Mouse (Mus musculus): Measurements from ENCODE around the gene Cmtm2b.
A peak's percentile ranks its signal among the peaks of the same experiment; 100 is the strongest.

The Cmtm2b gene

DNA sequence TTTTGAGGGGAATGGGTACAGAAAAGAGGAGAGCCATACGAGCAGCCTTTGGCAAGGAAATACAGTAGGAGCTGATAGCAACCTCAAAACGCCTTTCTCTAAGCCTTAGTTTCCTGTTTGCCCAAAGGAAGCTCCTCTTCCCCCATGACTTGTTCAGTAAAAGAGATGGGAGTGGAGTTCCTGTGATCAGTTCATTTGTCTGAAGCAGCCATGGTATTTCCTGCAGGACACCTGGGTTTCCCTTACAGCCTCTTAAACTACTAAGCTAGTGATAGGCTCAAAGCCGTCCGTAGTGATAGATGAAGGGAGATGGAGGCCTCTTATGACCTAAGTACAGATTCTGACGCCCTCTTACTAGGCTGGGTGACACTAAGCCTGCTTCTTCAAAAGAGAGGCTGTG, 20.4 kb downstream of the Cmtm2b start:
- DNase-seq (ENCODE audit: low spot score in 2 of 2) = no peak

DNA sequence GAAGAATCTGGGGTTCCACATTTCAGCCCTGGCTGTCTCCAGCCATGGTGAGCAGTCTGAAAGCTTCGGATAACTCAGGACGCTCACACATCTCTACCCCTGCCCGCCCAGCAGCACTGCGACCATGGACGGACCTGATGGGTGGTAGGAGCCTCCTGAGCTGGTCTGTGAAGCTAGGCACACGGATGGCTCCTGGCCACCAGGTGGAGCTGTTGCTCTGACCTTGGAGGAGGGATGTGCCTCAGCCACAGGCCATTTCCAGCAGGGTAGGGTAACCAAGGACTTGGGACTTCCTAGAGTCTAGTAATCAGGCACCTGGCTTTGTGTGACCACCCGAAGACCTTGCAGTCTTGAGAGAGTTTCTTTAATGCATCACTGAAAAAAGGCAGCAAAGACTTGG, 21.9 kb downstream of the Cmtm2b start:
- DNase-seq (ENCODE audit: low spot score in 2 of 2) = peak; percentile 82 to 84

- no peak for DNase-seq (ENCODE audit: low spot score in 2 of 2)
These were observed 22.6 kb downstream of the Cmtm2b start for GRCm38 (mm10) chr8:104344622-104345021.

DNA sequence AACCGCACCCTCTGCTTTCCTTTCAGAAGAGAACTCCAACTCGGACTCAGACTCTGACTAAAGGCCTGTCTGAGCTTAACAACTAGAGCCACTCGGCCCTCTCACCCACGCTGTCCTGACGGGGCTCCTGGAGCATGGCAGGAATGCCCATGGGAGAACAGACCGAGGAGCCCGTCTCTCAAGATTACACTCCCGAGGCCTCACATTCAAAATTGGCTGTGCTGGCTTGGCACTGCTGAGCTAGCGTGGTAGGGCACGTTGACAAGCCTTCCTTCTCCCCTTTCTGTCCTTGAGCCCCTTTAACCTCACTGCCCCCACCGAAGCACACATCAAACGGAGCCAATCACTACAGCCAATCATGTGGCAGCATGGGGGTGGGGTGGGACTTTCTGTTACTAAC, 24.7 kb downstream of the Cmtm2b start:
- DNase-seq (ENCODE audit: low spot score in 2 of 2) = no peak

- no peak for DNase-seq (ENCODE audit: low spot score in 2 of 2)
These were observed 26.9 kb downstream of the Cmtm2b start for GRCm38 (mm10) chr8:104348971-104349370.

DNA sequence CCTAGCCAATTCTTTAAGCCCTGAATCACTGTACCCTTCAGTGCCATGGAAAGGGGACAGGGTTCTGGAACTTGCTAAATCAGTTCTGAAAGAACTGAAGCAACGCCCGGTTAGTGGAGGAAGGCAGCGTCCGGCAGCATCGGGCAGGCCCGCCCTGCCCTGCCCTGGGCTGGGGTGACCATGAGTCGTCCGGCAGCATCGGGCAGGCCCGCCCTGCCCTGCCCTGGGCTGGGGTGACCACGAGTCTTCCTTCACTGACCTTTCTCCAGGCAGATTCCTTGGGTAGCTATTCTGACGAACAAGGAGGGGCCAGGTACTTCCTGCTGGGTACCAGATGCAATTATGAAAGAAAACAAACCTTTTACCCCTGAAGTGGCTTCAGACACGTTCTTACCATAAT, 28.0 kb downstream of the Cmtm2b start:
- DNase-seq (ENCODE audit: low spot score in 2 of 2) = no peak

DNA sequence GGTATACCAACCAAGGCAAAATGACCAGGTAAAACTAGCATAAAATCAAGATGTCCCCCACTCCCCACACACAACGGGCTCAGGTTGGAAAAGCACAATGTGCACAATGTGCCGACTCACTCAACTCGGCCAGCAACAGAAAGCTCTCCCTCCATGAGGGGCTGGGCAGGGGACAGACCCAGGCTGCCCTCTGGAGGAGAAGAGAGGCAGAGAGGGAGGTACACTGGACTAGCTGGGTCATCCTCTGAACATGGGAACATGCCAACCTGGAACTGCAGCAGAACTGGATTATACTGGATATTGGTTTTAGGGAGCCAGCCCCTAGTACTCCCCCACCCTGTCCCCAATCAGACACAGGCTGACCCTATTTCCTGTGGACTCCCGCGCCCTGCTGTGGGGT, 31.2 kb downstream of the Cmtm2b start:
- DNase-seq (ENCODE audit: low spot score in 2 of 2) = no peak

GRCm38 (mm10) chr8:104354504-104354903, 32.5 kb downstream of the Cmtm2b start:
- DNase-seq (ENCODE audit: low spot score in 2 of 2) = no peak

GRCm38 (mm10) chr8:104358637-104359036, 36.6 kb downstream of the Cmtm2b start:
- no peak for DNase-seq (ENCODE audit: low spot score in 2 of 2)

- no peak for DNase-seq (ENCODE audit: low spot score in 2 of 2)
These were observed 37.9 kb downstream of the Cmtm2b start for GRCm38 (mm10) chr8:104359778-104360456.

DNA sequence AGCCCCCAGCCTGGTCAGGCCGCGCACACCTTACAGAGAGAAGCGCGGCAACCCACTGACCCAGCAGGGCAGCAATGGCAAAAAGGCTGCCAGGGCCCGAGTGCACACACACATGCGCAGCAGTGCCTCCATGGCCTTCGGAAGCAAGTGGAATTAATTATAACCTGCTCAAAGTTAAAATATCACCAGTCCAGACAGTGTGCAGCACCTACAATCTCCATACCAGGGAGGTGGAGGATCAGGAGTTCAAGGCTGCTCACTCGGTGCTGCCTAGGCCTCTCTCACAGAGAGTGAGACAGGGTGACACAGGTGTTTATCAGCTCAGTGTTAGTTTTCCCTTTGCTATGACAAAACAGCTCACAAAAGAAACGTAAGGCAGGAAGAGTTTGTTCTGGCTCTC, 43.7 kb downstream of the Cmtm2b start:
- DNase-seq (ENCODE audit: low spot score in 2 of 2) = no peak

DNA sequence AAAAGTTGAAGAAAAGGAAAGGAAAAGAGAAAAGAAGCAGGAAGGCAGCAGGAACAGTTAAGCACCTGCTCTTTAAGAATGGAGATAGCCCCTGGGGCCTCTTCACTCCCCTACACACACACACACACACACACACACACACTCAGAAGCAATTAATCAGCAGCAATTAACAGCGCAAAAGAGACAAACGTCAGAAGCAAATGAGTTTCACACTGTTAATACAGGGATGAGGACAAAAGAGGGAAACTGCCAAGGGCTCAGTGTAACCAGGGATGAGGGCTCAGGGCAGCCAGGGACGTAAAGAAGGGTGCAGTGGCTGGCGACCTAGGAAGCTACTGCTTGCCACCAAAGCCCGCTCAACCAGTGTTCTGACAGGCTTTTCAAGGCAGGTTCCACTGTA, 45.4 kb downstream of the Cmtm2b start:
- DNase-seq (ENCODE audit: low spot score in 2 of 2) = no peak

DNA sequence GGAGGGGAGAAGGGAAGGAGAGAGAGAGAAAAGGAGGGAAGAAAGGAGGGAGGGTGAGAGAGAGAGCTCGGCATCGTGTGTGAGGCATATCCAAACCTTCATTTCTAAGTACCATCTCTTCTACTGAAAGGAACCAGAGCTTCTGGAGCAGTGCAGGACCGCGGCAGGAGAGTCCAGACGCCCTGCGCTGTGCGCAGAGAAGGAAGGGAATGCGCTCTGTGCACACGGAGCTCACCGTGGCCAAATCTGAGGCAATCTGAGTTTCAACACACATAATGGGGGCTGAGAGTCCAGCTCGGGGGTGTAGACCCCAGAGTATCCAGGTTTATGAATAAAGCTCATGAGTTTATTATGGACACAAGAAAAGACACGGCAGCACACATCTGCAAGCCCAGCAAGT, 47.6 kb downstream of the Cmtm2b start:
- DNase-seq (ENCODE audit: low spot score in 2 of 2) = no peak

GRCm38 (mm10) chr8:104370071-104370470, 48.0 kb downstream of the Cmtm2b start:
- DNase-seq (ENCODE audit: low spot score in 2 of 2) = no peak

DNA sequence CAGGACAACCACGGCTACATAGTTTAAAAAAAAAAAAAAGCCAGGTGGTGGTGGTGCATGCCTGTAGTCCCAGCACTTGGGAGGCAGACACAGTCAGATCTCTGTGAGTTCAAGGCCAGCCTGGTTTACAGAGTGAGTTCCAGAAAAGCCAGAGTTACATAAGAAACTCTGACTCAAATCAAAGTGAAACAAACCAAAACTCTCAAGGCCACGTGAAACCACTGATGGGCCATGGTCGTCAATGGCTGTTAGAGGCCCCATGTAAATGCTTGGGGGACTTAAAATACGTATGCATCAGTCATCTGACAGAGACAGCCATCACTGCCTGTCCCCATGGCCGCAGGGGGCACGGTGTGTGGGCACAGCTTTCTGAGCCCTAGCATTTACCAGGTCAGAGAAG, 49.1 kb downstream of the Cmtm2b start:
- DNase-seq (ENCODE audit: low spot score in 2 of 2) = no peak

DNA sequence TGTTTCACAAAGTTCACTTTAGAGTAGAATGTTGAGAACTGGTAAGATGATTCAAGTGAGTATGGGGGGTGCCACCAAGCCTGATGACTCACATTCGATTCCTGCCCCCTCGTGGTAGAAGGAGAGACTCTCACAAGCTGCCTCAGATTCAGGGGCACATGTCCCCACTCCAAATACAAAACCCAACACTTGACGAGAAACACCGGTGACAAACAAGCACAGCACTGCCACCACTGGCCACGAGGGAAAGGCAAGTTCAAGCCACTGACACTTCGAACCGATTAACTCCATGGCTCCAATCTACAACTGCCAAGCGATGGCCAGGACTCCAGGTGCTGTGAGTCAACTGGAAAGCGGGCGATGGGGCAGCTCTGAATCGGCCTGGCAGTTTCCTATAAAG, 51.7 kb downstream of the Cmtm2b start:
- DNase-seq (ENCODE audit: low spot score in 2 of 2) = no peak

GRCm38 (mm10) chr8:104374269-104374668, 52.2 kb downstream of the Cmtm2b start:
- no peak for DNase-seq (ENCODE audit: low spot score in 2 of 2)

GRCm38 (mm10) chr8:104374864-104375846, 53.1 kb downstream of the Cmtm2b start:
- no peak for DNase-seq (ENCODE audit: low spot score in 2 of 2)

GRCm38 (mm10) chr8:104375959-104376358, 53.9 kb downstream of the Cmtm2b start:
- DNase-seq (ENCODE audit: low spot score in 2 of 2) = no peak

DNA sequence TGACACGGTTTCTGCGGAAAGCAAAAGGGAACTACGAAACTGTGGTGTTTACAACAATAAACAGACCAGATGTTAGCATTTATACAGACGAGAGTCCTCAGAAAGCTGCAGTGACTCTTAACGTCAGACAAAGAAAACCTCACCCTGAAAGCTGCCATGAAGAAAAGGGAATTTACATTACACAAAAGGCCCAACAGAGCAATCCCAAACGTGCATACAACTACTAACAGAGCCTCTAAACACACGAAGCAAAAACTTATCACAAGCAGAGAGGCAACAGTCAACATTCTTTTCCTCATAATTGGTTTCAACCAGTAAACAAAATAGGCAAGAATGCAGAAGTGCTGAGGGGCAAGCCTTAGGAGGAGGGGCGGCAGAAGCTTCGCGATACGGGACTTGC, 54.6 kb downstream of the Cmtm2b start:
- DNase-seq (ENCODE audit: low spot score in 2 of 2) = no peak

DNA sequence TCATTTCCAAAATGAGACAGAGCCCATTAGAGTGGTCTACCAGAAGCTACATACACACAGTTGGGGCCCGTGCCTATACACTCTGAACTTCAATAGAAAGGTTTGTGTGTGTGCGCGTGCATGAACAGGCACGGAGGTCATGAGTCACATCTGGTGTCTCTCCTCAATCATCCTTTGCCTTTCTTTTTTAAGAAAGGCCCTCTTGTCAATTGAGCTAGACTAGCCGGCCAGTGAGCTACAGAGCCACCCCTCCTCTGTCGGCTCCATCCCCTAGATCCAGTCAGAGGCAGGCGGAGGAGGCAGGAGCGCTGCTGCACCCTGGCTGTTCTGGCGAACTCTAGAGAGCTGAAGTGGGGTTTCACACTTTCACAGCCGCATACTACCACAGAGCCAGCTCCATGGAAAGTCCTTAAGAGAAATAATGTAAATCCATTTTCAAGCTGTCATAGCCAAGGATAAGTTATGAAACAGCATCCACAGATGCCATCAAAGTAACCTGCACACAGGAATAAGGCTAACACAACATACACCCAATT, 57.3 kb downstream of the Cmtm2b start:
- no peak for DNase-seq (ENCODE audit: low spot score in 2 of 2)

DNA sequence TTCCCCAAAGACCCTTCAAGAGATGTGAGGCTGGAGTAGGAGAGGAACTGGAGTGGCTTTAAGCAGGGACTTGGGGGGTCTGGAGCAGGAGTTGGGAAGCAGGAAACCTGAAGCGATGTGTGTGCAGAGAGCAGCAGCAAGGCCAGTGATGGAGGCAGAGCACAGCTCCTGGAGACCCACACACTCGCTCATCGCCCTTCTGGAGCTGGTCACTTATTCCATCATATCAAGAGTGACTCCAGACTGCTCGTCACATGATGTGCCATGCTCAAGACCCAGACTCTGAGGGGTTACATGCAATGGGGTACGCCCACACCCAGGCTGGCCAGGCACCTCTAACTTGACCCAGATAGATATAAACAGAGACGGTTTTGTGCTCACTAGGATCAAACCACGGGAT, 58.2 kb downstream of the Cmtm2b start:
- DNase-seq (ENCODE audit: low spot score in 2 of 2) = no peak
